Mouse (Mus musculus) liver, adult 2 months (tissue): ENCODE results near the gene Rint1.

Experiments used
- CTCF ChIP-seq: fragments of 200-500 bp; IDR thresholded peaks from 2 replicates; pipeline ENCODE4 v1.5.1; 2011; ENCODE audit warnings: low read depth, low read length, control low read depth
- POLR2A ChIP-seq: fragments of 200-500 bp; IDR thresholded peaks from 2 replicates; pipeline ENCODE4 v1.6.1; 2011; ENCODE audit warnings: low read length, control low read depth; ENCODE audit not compliant: insufficient read depth; ENCODE audit errors: extremely low read depth

DNA sequence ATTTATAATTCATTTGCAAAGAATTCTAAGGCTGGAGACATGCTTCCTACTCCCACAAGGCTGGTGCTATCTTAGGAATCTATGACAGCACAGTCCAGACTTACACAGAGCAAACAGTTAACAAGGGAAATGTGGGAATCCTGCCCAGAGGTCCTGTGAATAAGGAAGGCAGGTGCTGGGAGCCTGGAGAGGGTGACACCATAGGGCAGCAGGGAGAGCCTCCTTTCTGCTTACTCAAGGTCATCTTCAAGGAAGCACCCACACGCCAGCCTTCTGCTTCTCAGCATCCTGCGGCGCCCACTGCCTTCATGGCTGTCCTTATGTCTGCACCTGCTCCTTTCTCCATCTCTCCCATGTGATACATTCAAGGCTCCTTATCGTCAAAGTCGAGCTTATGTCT lies 23.0 kb upstream of the Rint1 start:
- TF ChIP-seq CTCF (no peak), POLR2A (no peak)
